Mouse (Mus musculus): ENCODE results near the gene Serpinb6e. TPM values are rescaled to one million over a fixed set of nuclear protein-coding genes. Genes with fewer than 3 reads are reported as not detected.

Gene Serpinb6e
- not detected in 2 replicates for total RNA-seq (2015)
- not detected in 2 replicates for total RNA-seq (2017)

DNA sequence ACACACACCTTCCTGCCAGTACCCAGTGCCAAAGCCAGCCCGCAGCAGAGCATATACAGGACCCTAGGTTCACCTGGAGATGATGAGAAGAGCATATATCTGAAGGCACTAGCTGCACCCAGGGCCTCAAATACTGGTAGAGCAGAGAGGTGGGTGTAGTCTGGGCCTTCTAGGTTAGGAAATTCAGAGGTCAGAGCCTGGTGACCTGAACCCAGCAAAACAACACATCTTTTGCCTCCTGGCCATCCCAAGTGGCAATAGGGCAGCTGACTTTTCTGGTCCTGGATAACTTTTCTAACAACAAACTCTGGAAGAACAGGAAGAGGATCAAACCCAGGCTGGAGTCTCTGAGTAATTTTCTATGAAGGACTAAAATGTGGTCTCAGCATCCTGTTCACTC, at the start of gene Serpinb6e:
Gene Serpinb6e (minus strand): TSS at position 101 of the 400 bp plus-strand sequence.
- no peak for ATAC-seq (replicated peaks; ENCODE audit: poor library complexity)

DNA sequence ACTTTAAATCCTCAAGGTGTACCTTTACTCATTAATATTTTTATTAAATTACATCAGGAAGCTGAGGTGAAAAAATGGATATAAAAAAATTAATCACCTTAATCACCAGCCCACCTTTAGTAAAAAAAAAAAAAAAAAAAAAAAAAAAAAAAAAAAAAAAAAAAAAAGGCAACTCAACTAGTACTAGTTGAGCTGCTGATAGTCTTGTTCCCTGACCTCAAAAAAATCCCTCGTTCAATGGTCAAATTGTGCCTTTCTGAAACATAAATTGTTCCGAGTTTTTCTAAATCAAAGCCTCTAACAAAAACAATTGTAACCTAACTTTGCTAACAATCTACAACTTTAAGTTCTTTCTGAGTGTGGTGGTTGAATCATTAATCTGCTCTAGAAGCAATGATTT, 12.5 kb downstream of the Serpinb6e start:
- no peak for ATAC-seq (replicated peaks; ENCODE audit: poor library complexity)

DNA sequence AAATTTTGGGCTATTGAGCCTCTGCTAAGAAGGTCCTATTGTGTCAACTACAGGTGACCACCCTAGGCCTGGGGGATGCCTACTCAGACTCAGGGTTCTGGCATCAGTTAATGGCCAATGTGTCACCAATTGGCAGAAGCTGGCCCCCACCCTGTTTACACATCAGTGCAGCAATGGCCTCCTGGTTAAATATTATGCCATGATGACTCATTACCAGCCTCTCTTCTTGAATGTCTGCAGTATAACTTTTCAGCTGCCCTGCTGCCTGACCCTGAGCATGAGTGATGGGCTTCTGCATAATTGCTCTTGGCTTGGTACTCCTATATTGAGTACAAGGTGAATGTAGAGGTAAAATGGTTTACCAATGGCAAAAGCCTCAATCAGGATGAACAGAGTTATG, 19.8 kb downstream of the Serpinb6e start:
- ATAC-seq (replicated peaks; ENCODE audit: poor library complexity), result no peak

DNA sequence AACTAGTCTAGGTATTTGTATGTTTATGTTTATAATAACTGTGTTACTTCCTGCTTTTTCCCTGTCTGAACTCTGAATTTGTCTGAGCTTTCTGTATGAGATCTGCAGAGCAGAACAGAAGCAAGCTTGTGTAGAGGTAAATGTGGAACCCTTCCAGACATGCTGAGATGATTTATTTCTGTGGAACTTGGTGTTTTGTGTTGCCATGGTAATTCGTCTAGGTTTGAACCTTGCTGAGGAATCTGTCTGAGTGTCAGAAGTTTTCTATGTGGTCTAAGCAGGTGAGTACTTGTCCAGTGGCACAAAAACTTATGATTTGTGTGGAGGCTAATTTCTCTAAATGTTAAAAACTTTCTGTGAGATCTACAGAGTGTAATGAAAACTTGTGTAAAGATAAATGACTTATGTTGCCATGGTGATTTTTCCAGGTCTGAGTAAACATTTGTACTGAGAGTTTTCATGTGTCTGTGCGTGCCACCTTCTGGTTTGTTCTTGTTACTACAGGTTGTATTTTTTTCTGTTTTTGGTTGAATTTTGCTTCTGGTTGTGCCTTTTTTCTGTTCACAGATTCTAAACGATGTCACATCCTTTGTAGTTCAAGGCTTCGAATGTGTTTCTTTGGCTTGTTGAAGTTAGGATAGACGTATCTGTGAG, 21.6 kb downstream of the Serpinb6e start:
- ATAC-seq (replicated peaks; ENCODE audit: poor library complexity), result no peak

Other genes with a start within 250 kb of the Serpinb6e start
- gene Serpinb6d, start 182.0 kb downstream of the Serpinb6e start, total RNA-seq (2015), result not detected in 2 replicates
- gene Serpinb6d, start 182.0 kb downstream of the Serpinb6e start, total RNA-seq (2017), result not detected in 2 replicates
- not detected in 2 replicates for gene Serpinb6c, start 62.3 kb upstream of the Serpinb6e start, total RNA-seq (2015)
- gene Serpinb6c, start 62.3 kb upstream of the Serpinb6e start, total RNA-seq (2017), result not detected in 2 replicates
- gene Nqo2, start 121.3 kb upstream of the Serpinb6e start, total RNA-seq (2015), result 48.7 and 53.0 TPM in 2 replicates
- gene Nqo2, start 121.3 kb upstream of the Serpinb6e start, total RNA-seq (2017), result 34.7 and 47.3 TPM in 2 replicates
- 42.9 and 44.3 TPM in 2 replicates for gene Ripk1, start 159.0 kb upstream of the Serpinb6e start, total RNA-seq (2015)
- gene Ripk1, start 159.0 kb upstream of the Serpinb6e start, total RNA-seq (2017), result 49.6 and 50.6 TPM in 2 replicates
- 10.0 and 12.8 TPM in 2 replicates for gene Serpinb6a, start 159.4 kb upstream of the Serpinb6e start, total RNA-seq (2015)
- 12.0 and 17.6 TPM in 2 replicates for gene Serpinb6a, start 159.4 kb upstream of the Serpinb6e start, total RNA-seq (2017)
- 96.7 and 115 TPM in 2 replicates for gene Bphl, start 194.2 kb upstream of the Serpinb6e start, total RNA-seq (2015)
- gene Bphl, start 194.2 kb upstream of the Serpinb6e start, total RNA-seq (2017), result 40.2 and 70.3 TPM in 2 replicates
- gene Tubb2a, start 234.6 kb upstream of the Serpinb6e start, total RNA-seq (2015), result 2.3 and 2.5 TPM in 2 replicates
- gene Tubb2a, start 234.6 kb upstream of the Serpinb6e start, total RNA-seq (2017), result 6.9 and 7.9 TPM in 2 replicates